Mouse (Mus musculus) intestine, embryonic 14.5 days (tissue): ENCODE results near the gene Krt42. TPM values are rescaled to one million over a fixed set of nuclear protein-coding genes. Genes with fewer than 3 reads are reported as not detected.

ENCODE experiments used
- ATAC-seq: fragments of 200-750 bp; cut with Nextera tagmentation; replicated peaks from 2 replicates; pipeline ENCODE4 v1.8.0; 2017; ENCODE audit warnings: low read depth, moderate number of reproducible peaks, moderate TSS enrichment, moderate library complexity; ENCODE audit not compliant: low FRiP score, low TSS enrichment
- DNase-seq: peaks from one replicate; pipeline ENCODE4 v3.0.0-alpha.2; 2018; ENCODE audit warnings: low spot score
- H3K27ac ChIP-seq: fragments of 300-500 bp; sonication (generic); 2 replicates; pipeline ENCODE4 v1.5.1; 2014; ENCODE audit warnings: low read depth, mild to moderate bottlenecking, control low read depth
- H3K27me3 ChIP-seq: fragments of 300-500 bp; sonication (generic); replicated peaks from 2 replicates; pipeline ENCODE4 v1.6.1; 2014; ENCODE audit warnings: low read length, control low read depth; ENCODE audit not compliant: control insufficient read depth, insufficient read depth
- H3K36me3 ChIP-seq: fragments of 300-500 bp; sonication (generic); 2 replicates; pipeline ENCODE4 v1.6.1; 2014; ENCODE audit warnings: low read length, control low read depth; ENCODE audit not compliant: control insufficient read depth, insufficient read depth
- H3K4me1 ChIP-seq: fragments of 300-500 bp; sonication (generic); replicated peaks from 2 replicates; pipeline ENCODE4 v1.6.1; 2014; ENCODE audit warnings: low read length, control low read depth, mixed read lengths; ENCODE audit not compliant: control insufficient read depth, insufficient read depth
- H3K4me2 ChIP-seq: fragments of 300-500 bp; sonication (generic); 2 replicates; pipeline ENCODE4 v1.6.1; 2014; ENCODE audit warnings: low read length
- H3K4me3 ChIP-seq: fragments of 300-500 bp; sonication (generic); 2 replicates; pipeline ENCODE4 v1.5.1; 2014; ENCODE audit warnings: low read depth, low read length, control low read depth, mixed read lengths
- H3K9ac ChIP-seq: fragments of 300-500 bp; sonication (generic); 2 replicates; pipeline ENCODE4 v1.6.1; 2014; ENCODE audit warnings: mild to moderate bottlenecking, low read length
- H3K9me3 ChIP-seq: fragments of 300-500 bp; sonication (generic); 2 replicates; pipeline ENCODE4 v1.6.1; 2016; ENCODE audit warnings: low read length, control low read depth; ENCODE audit not compliant: control insufficient read depth
- WGBS: fragments of 180-500 bp; shearing (Covaris S2); extraction: QIAGEN DNeasy Blood & Tissue Kit; methylation state at CpG from one replicate; pipeline ENCODE4 v1.1.7; 2014; 5-methylcytosine and 5-hydroxymethylcytosine counted together
- polyA plus RNA-seq: library from polyadenylated mRNA; unstranded; fragments of >200 nt; fragmentation: Nextera tagmentation; extraction: Ambion mirVana; gene quantifications from 2 replicates; pipeline ENCODE4 v1.2.1, GENCODE M21; 2014

The Krt42 gene
- polyA plus RNA-seq, 1 experiment from 2014 or later: not detected

DNA sequence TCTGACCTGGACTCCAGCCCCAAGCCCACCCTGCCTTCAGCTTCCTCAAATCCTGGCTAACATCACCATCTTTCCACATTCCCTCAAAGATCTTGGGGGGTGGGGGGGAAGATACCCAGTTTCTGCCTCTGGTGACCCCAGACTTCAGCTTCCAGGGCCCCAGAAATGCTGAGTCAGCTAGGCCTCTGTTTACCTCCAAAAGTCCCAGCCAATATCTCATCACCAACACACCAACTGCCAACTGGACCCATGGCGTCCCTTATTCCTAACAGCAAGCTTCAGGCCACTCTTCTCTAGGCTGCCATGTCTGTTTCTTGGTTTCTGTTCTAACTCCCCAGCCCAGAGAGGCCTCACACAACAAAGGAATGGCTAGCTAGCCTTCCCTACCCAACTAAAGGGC, 2.2 kb upstream of the Krt42 start:
- H3K27ac ChIP-seq: no peak overlapping the region
- 90% methylated on average over 1 of the region's 1 CpGs for WGBS
- H3K9me3 ChIP-seq: no peaks in the 10 kb centered on the region
- ATAC-seq (no peak), DNase-seq (no peak)
- H3K4me1 ChIP-seq: no peaks in the 10 kb centered on the region
- H3K27me3 ChIP-seq: no peaks in the 10 kb centered on the region
- H3K9ac ChIP-seq: no peak overlapping the region
- H3K4me3 ChIP-seq: no peak overlapping the region
- no peak overlapping the region for H3K4me2 ChIP-seq
- H3K36me3 ChIP-seq: no peaks in the 10 kb centered on the region

DNA sequence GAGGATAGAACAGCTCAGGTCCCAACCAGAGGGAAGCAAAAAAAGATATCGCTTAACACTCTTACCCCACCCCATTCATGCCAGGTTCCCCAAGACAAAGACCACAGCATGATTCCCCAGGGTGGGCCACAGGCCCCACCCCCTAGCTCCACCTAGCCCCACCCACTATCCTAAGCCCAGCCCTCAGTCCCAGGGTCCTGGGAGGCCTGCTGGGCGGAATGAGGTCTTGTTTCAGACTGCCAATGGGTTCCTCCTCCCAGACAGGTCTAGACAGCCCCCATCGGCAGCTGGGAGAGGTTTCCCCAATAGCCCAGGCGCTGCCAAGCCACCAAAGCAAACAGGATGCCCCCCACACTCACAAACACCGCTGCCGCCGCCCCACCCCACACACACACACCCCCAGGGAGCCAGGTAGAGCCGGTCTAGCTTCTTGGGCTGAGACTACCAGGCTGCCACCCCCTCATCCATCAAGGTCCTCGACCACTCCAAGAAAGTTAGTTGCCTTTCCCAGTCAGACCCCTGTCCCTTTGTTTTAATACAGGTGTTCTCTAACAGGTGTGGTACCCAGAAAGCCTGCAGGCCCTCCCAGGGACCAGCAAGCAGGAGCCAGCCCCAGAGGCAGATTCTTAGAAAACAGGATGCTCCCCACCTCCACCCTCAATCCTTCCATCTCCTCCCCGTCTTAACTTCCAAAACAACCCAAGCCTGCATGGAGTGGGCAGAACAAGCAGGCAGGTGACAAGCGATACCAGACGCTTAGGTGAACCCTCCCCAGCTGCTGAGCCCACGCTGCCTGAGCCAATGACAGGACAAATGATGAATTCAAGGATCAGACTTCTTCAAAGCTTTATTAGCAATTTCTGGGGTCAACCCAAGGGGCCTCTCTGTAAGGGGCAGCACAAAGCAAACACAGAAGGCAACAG, 7.4 kb downstream of the Krt42 start:
- no peaks in the 10 kb centered on the region for H3K27me3 ChIP-seq
- H3K4me1 ChIP-seq: no peaks in the 10 kb centered on the region; the same call in 1 of the 2 replicates
- ATAC-seq (no peak), DNase-seq (no peak)
- H3K4me3 ChIP-seq: no peak overlapping the region
- no peaks in the 10 kb centered on the region for H3K9me3 ChIP-seq
- H3K36me3 ChIP-seq: no peaks in the 10 kb centered on the region
- no peak overlapping the region for H3K9ac ChIP-seq
- H3K4me2 ChIP-seq: no peak overlapping the region
- H3K27ac ChIP-seq: no peak overlapping the region
- WGBS: 26% methylated on average over 13 of the region's 13 CpGs

GRCm38 (mm10) chr11:100261235-100261605, 8.5 kb downstream of the Krt42 start:
- Histone ChIP-seq H3K9me3 (no peaks in the 10 kb centered on the region), H3K27ac (no peak overlapping the region), H3K4me1 (no peaks in the 10 kb centered on the region; the same call in 1 of the 2 replicates), H3K4me2 (no peak overlapping the region), H3K36me3 (no peaks in the 10 kb centered on the region), H3K27me3 (no peaks in the 10 kb centered on the region), H3K9ac (no peak overlapping the region), H3K4me3 (no peak overlapping the region)
- no peak for DNase-seq
- WGBS: 79% methylated on average over 9 of the region's 9 CpGs
- no peak for ATAC-seq

- H3K27me3 ChIP-seq: no peaks in the 10 kb centered on the region
- H3K9ac ChIP-seq: no peak within 1 kb of the TSS
- no peaks in the 10 kb centered on the region; the same call in 1 of the 2 replicates for H3K4me1 ChIP-seq
- no peak within 1 kb of the TSS for H3K4me3 ChIP-seq
- no peak within 1 kb of the TSS for H3K4me2 ChIP-seq
- H3K27ac ChIP-seq: no peak within 1 kb of the TSS
- WGBS: 73% methylated on average over 21 of the region's 21 CpGs
- no peak for ATAC-seq
- no peaks in the 10 kb centered on the region for H3K36me3 ChIP-seq
- H3K9me3 ChIP-seq: no peaks in the 10 kb centered on the region
- no peak for DNase-seq
Measured at GRCm38 (mm10) chr11:100260514-100261234, 9.0 kb downstream of the Krt42 start, which contains the start of gene Krt17. TSS of gene Krt17 (minus strand) at chr11:100261029.

DNA sequence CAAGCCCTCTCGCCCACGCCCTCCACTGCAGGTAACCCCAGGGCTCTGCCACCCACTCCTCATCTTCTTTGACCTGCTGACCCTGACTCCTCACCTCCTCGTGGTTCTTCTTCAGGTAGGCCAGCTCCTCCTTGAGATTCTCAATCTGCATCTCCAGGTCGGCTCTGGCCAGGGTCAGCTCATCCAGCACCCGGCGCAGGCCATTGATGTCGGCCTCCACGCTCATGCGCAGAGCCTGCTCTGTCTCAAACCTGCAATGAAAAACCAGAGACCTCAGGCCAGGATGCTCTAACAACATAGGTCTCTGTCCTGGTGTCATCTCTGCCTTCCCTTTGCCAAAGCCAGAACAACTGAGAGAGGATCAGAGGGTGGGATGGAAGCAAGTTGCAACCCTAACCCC, 10.6 kb downstream of the Krt42 start:
- H3K27me3 ChIP-seq: no peaks in the 10 kb centered on the region
- DNase-seq: no peak
- no peaks in the 10 kb centered on the region; the same call in 1 of the 2 replicates for H3K4me1 ChIP-seq
- no peak overlapping the region for H3K4me3 ChIP-seq
- ATAC-seq: no peak
- H3K27ac ChIP-seq: no peak overlapping the region
- no peaks in the 10 kb centered on the region for H3K36me3 ChIP-seq
- WGBS: 95% methylated on average over 9 of the region's 9 CpGs
- H3K9me3 ChIP-seq: no peaks in the 10 kb centered on the region
- no peak overlapping the region for H3K4me2 ChIP-seq
- H3K9ac ChIP-seq: no peak overlapping the region

- Histone ChIP-seq H3K27me3 (no peaks in the 10 kb centered on the region), H3K27ac (no peak overlapping the region), H3K4me1 (no peaks in the 10 kb centered on the region; the same call in 1 of the 2 replicates), H3K9ac (no peak overlapping the region), H3K36me3 (no peaks in the 10 kb centered on the region), H3K4me2 (no peak overlapping the region), H3K9me3 (no peaks in the 10 kb centered on the region), H3K4me3 (no peak overlapping the region)
- WGBS: 87% methylated on average over 1 of the region's 1 CpGs
- ATAC-seq: no peak
- no peak for DNase-seq
Measured at GRCm38 (mm10) chr11:100257967-100258366, 11.7 kb downstream of the Krt42 start.

DNA sequence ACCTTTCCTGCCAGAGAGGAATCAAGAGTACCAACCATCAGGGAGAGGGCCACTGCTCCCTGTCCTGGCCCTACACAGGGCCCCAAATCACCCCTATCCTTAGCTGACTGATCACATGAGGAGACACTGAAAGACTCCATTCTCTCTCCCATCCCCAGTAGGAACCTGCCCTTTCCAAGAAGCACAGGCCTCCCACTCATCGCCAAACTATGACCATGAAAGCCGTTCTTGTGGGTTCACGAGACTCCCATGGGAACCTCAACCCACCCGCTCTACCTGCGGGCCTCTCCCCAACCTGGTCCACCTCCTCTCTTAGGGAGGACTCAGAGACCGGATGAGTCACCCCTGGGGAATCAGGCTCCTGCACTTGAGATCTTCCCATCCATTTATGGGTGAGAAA, 14.2 kb downstream of the Krt42 start:
- Histone ChIP-seq H3K4me2 (no peak overlapping the region), H3K4me1 (no peaks in the 10 kb centered on the region), H3K4me3 (no peak overlapping the region), H3K27ac (no peak overlapping the region), H3K9ac (no peak overlapping the region), H3K36me3 (no peaks in the 10 kb centered on the region), H3K27me3 (no peaks in the 10 kb centered on the region), H3K9me3 (no peaks in the 10 kb centered on the region)
- 95% methylated on average over 6 of the region's 6 CpGs for WGBS
- ATAC-seq (no peak), DNase-seq (no peak)

GRCm38 (mm10) chr11:100254360-100255090, 15.1 kb downstream of the Krt42 start:
- no peak overlapping the region for H3K9ac ChIP-seq
- H3K4me3 ChIP-seq: no peak overlapping the region
- H3K9me3 ChIP-seq: no peaks in the 10 kb centered on the region
- WGBS: 72% methylated on average over 5 of the region's 5 CpGs
- no peak for ATAC-seq
- no peak overlapping the region for H3K27ac ChIP-seq
- DNase-seq: no peak
- H3K27me3 ChIP-seq: no peaks in the 10 kb centered on the region
- H3K4me2 ChIP-seq: no peak overlapping the region
- no peaks in the 10 kb centered on the region for H3K4me1 ChIP-seq
- no peaks in the 10 kb centered on the region for H3K36me3 ChIP-seq
